Mouse (Mus musculus) olfactory bulb, adult 2 months (tissue): ENCODE results near the gene Inca1. TPM values are rescaled to one million over a fixed set of nuclear protein-coding genes. Genes with fewer than 3 reads are reported as not detected.
A peak's percentile ranks its signal among the peaks of the same experiment; 100 is the strongest.

Experiments used
- H3K27ac ChIP-seq: fragments of 200-500 bp; 2 replicates; pipeline ENCODE4 v1.5.1; 2012; ENCODE audit warnings: low read depth, low read length; ENCODE audit not compliant: insufficient read depth
- H3K4me1 ChIP-seq: fragments of 200-500 bp; 2 replicates; pipeline ENCODE4 v1.6.1; 2012; ENCODE audit warnings: low read length; ENCODE audit not compliant: control insufficient read depth, insufficient read depth
- H3K4me3 ChIP-seq: fragments of 200-500 bp; 2 replicates; pipeline ENCODE4 v1.5.1; 2012; ENCODE audit warnings: mild to moderate bottlenecking, low read depth, low read length, moderate library complexity; ENCODE audit not compliant: insufficient read depth
- CTCF ChIP-seq: fragments of 200-500 bp; IDR thresholded peaks from 2 replicates; pipeline ENCODE4 v1.5.1; 2012; ENCODE audit warnings: low read depth, mild to moderate bottlenecking, low read length, moderate library complexity; ENCODE audit not compliant: insufficient read depth
- POLR2A ChIP-seq: fragments of 200-500 bp; IDR thresholded peaks from 2 replicates; pipeline ENCODE4 v1.6.1; 2012; ENCODE audit warnings: mild to moderate bottlenecking, low read depth, low read length, moderate library complexity; ENCODE audit not compliant: insufficient read depth
- WGBS: fragments of 180-500 bp; shearing (Covaris S2); methylation state at CpG from one replicate; pipeline ENCODE4 v1.1.7; 2018; 5-methylcytosine and 5-hydroxymethylcytosine counted together
- polyA plus RNA-seq: library from polyadenylated mRNA; stranded (reverse); fragments of >200 nt; gene quantifications from 2 replicates; pipeline ENCODE4 v1.2.4, GENCODE M21; 2012; ENCODE audit warnings: low replicate concordance; ENCODE audit not compliant: missing spikeins, insufficient read depth, insufficient read length

Gene Inca1
- polyA plus RNA-seq, 1 experiment, result not detected

- Histone ChIP-seq H3K4me3 (no peak overlapping the region), H3K4me1 (peaks cover 8% of the 10 kb centered on the region), H3K27ac (no peak overlapping the region)
- TF ChIP-seq CTCF, result no peak
- no peak for TF ChIP-seq POLR2A
- whole genome bisulfite sequencing, result 59% methylated on average over 10 of the region's 10 CpGs
These were observed 11.1 kb upstream of the Inca1 start for GRCm38 (mm10) chr11:70711026-70711425.

- WGBS, result 84% methylated on average over 3 of the region's 3 CpGs
- no peak for TF ChIP-seq POLR2A
- TF ChIP-seq CTCF, result no peak
- Histone ChIP-seq H3K27ac (no peak overlapping the region), H3K4me1 (peaks cover 19% of the 10 kb centered on the region), H3K4me3 (no peak overlapping the region)
These were observed 6.2 kb upstream of the Inca1 start for GRCm38 (mm10) chr11:70706127-70706526.

GRCm38 (mm10) chr11:70702781-70703180 lies 2.8 kb upstream of the Inca1 start:
- 41% methylated on average over 6 of the region's 6 CpGs for WGBS
- Histone ChIP-seq H3K4me1 (peaks cover 22% of the 10 kb centered on the region), H3K27ac (no peak overlapping the region), H3K4me3 (no peak overlapping the region)
- no peak for TF ChIP-seq CTCF
- no peak for TF ChIP-seq POLR2A

GRCm38 (mm10) chr11:70701984-70702733 lies 2.2 kb upstream of the Inca1 start:
- no peak for TF ChIP-seq CTCF
- TF ChIP-seq POLR2A, result no peak
- Histone ChIP-seq H3K4me1 (peaks cover 22% of the 10 kb centered on the region), H3K4me3 (no peak overlapping the region), H3K27ac (no peak overlapping the region)
- 72% methylated on average over 6 of the region's 6 CpGs for WGBS

- TF ChIP-seq POLR2A (no peak), CTCF (no peak)
- WGBS, result 12% methylated on average over 10 of the region's 10 CpGs
- no peak overlapping the region for H3K27ac ChIP-seq
- peak overlapping the region; percentile 86 for H3K4me3 ChIP-seq
- peaks cover 17% of the 10 kb centered on the region for H3K4me1 ChIP-seq
These were observed 1.4 kb upstream of the Inca1 start for GRCm38 (mm10) chr11:70701221-70701955.

GRCm38 (mm10) chr11:70700613-70701012 lies 658 bp upstream of the Inca1 start:
- H3K27ac ChIP-seq, result no peak overlapping the region
- H3K4me3 ChIP-seq, result peak overlapping the region; percentile 86
- under 1% methylated on average over 34 of the region's 34 CpGs for WGBS
- no peak for TF ChIP-seq POLR2A
- no peak for TF ChIP-seq CTCF
- peaks cover 17% of the 10 kb centered on the region for H3K4me1 ChIP-seq

- 80% methylated on average over 2 of the region's 2 CpGs for WGBS
- H3K4me3 ChIP-seq, result no peak overlapping the region
- H3K27ac ChIP-seq, result no peak overlapping the region
- TF ChIP-seq POLR2A (no peak), CTCF (no peak)
- peaks cover 17% of the 10 kb centered on the region for H3K4me1 ChIP-seq
These were observed 904 bp downstream of the Inca1 start for GRCm38 (mm10) chr11:70699051-70699450.

GRCm38 (mm10) chr11:70697376-70697775 lies 2.6 kb downstream of the Inca1 start:
- no peak overlapping the region for H3K27ac ChIP-seq
- H3K4me3 ChIP-seq, result no peak overlapping the region
- TF ChIP-seq CTCF (no peak), POLR2A (no peak)
- H3K4me1 ChIP-seq, result peaks cover 11% of the 10 kb centered on the region
- WGBS, result 74% methylated on average over 3 of the region's 3 CpGs

GRCm38 (mm10) chr11:70693504-70693903 lies 6.5 kb downstream of the Inca1 start:
- TF ChIP-seq CTCF (no peak), POLR2A (no peak)
- Histone ChIP-seq H3K4me1 (peaks cover under 1% of the 10 kb centered on the region; the same call in 1 of the 2 replicates), H3K4me3 (no peak overlapping the region), H3K27ac (no peak overlapping the region)
- 69% methylated on average over 3 of the region's 3 CpGs for WGBS
